Mouse (Mus musculus): ENCODE measurements around the gene Exoc6.

- TF ChIP-seq GATA1 (IDR thresholded peaks at IDR 0.05; ENCODE audit: borderline replicate concordance, low read length) (no peak), FLI1 (IDR thresholded peaks at IDR 0.05; ENCODE audit: low read length) (no peak)
These were observed 26.7 kb upstream of the Exoc6 start for GRCm38 (mm10) chr19:37523280-37524062.
